Mouse (Mus musculus) hindbrain, embryonic 16.5 days (tissue): Measurements from ENCODE around the gene Chst1. TPM values are rescaled to one million over a fixed set of nuclear protein-coding genes. Genes with fewer than 3 reads are reported as not detected.

Source experiments
- ATAC-seq: fragments of 200-750 bp; cut with Nextera tagmentation; 2 replicates; pipeline ENCODE4 v1.8.0; 2017; ENCODE audit warnings: moderate TSS enrichment, moderate library complexity
- H3K27ac ChIP-seq: fragments of 300-500 bp; sonication (generic); 2 replicates; pipeline ENCODE4 v1.5.1; 2014; ENCODE audit warnings: low read depth, mild to moderate bottlenecking, control low read depth, low read length, moderate library complexity
- H3K27me3 ChIP-seq: fragments of 300-500 bp; sonication (generic); replicated peaks from 2 replicates; pipeline ENCODE4 v1.6.1; 2014; ENCODE audit warnings: low read length; ENCODE audit not compliant: control insufficient read depth, insufficient read depth
- H3K36me3 ChIP-seq: fragments of 300-500 bp; sonication (generic); 2 replicates; pipeline ENCODE4 v1.6.1; 2014; ENCODE audit warnings: mild to moderate bottlenecking, low read length, moderate library complexity, mixed read lengths; ENCODE audit not compliant: control insufficient read depth, insufficient read depth
- H3K4me1 ChIP-seq: fragments of 300-500 bp; sonication (generic); 2 replicates; pipeline ENCODE4 v1.6.1; 2014; ENCODE audit warnings: low read depth, low read length; ENCODE audit not compliant: control insufficient read depth, insufficient read depth
- H3K4me2 ChIP-seq: fragments of 300-500 bp; sonication (generic); 2 replicates; pipeline ENCODE4 v1.6.1; 2014; ENCODE audit warnings: mild to moderate bottlenecking, low read length, control low read depth, moderate library complexity
- H3K4me3 ChIP-seq: fragments of 300-500 bp; sonication (generic); 2 replicates; pipeline ENCODE4 v1.5.1; 2014; ENCODE audit warnings: mild to moderate bottlenecking, low read length, control low read depth, moderate library complexity
- H3K9ac ChIP-seq: fragments of 300-500 bp; sonication (generic); 2 replicates; pipeline ENCODE4 v1.6.1; 2014; ENCODE audit warnings: low read depth, mild to moderate bottlenecking, control low read depth, low read length, moderate library complexity
- H3K9me3 ChIP-seq: fragments of 300-500 bp; sonication (generic); 2 replicates; pipeline ENCODE4 v1.6.1; 2014; ENCODE audit warnings: mild to moderate bottlenecking, low read length, moderate library complexity; ENCODE audit not compliant: control insufficient read depth
- WGBS: fragments of 180-500 bp; shearing (Covaris S2); extraction: QIAGEN DNeasy Blood & Tissue Kit; methylation state at CpG from one replicate; pipeline ENCODE4 v1.1.7; 2014; 5-methylcytosine and 5-hydroxymethylcytosine counted together
- polyA plus RNA-seq: library from polyadenylated mRNA; unstranded; fragments of >200 nt; fragmentation: Nextera tagmentation; extraction: Ambion mirVana; gene quantifications from 2 replicates; pipeline ENCODE4 v1.2.1, GENCODE M21; 2015

Chst1 gene
- polyA plus RNA-seq, 1 experiment from 2014 or later: 31.9 TPM

DNA sequence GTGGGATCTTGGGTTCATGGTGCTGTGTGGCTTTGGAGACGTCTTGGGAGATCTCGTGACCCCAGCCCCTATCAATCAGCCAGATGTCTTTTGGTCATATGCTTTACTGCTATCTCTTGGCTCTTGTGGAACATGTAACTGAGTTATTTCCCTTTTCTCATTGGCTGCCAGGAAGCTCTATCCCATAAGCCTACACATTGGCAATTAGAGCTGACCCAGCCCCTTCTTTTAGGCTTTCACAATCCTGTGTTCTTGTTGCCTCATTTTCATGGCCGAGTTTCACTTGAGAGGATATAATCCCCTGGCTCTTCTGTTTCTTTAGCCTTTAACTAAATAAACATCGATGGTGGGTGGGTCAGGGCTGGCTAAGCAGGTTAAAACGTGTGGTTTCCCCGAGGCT lies 7.6 kb downstream of the Chst1 start:
- H3K4me1 ChIP-seq: peaks cover 21% of the 10 kb centered on the region
- no peak overlapping the region for H3K27ac ChIP-seq
- H3K4me3 ChIP-seq: no peak overlapping the region
- H3K36me3 ChIP-seq: peaks cover 3% of the 10 kb centered on the region; the same call in 1 of the 2 replicates
- no peaks in the 10 kb centered on the region for H3K9me3 ChIP-seq
- no peak overlapping the region for H3K9ac ChIP-seq
- 78% methylated on average over 6 of the region's 6 CpGs for WGBS
- ATAC-seq: no peak
- H3K27me3 ChIP-seq: no peaks in the 10 kb centered on the region
- H3K4me2 ChIP-seq: no peak overlapping the region

DNA sequence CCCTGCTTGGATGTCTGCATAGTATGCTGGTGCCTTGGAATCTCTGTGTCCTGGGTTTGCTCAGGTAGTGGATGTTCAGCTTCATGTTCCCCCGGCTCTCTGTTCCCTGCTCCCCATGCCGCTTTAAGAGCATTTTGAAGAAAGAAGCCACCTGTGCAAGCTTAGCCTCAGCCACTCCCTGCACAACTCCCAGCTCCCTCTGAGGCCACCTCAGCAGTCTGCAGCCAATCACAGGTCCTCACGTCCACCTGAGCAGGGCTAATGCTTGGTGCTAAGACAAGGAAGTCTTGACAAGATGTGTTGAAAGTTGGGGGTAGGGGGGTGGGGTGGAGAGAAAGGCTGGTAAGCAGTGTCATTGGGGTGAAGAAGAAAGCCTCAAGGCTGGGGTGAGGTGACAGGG lies 8.1 kb downstream of the Chst1 start:
- H3K9ac ChIP-seq: no peak overlapping the region
- H3K4me1 ChIP-seq: peaks cover 17% of the 10 kb centered on the region
- no peaks in the 10 kb centered on the region for H3K9me3 ChIP-seq
- peaks cover 5% of the 10 kb centered on the region; the same call in 1 of the 2 replicates for H3K36me3 ChIP-seq
- no peak overlapping the region for H3K4me2 ChIP-seq
- H3K27me3 ChIP-seq: no peaks in the 10 kb centered on the region
- no peak for ATAC-seq
- H3K27ac ChIP-seq: no peak overlapping the region
- 91% methylated on average over 3 of the region's 3 CpGs for WGBS
- no peak overlapping the region for H3K4me3 ChIP-seq

- H3K27ac ChIP-seq: no peak overlapping the region
- peaks cover 7% of the 10 kb centered on the region for H3K36me3 ChIP-seq
- H3K4me3 ChIP-seq: no peak overlapping the region
- H3K4me2 ChIP-seq: no peak overlapping the region
- no peaks in the 10 kb centered on the region for H3K27me3 ChIP-seq
- no peak for ATAC-seq
- no peaks in the 10 kb centered on the region for H3K9me3 ChIP-seq
- no peak overlapping the region for H3K9ac ChIP-seq
- 38% methylated on average over 12 of the region's 12 CpGs for WGBS
- peaks cover 11% of the 10 kb centered on the region for H3K4me1 ChIP-seq
Measured at GRCm38 (mm10) chr2:92608013-92608619, 8.6 kb downstream of the Chst1 start.

DNA sequence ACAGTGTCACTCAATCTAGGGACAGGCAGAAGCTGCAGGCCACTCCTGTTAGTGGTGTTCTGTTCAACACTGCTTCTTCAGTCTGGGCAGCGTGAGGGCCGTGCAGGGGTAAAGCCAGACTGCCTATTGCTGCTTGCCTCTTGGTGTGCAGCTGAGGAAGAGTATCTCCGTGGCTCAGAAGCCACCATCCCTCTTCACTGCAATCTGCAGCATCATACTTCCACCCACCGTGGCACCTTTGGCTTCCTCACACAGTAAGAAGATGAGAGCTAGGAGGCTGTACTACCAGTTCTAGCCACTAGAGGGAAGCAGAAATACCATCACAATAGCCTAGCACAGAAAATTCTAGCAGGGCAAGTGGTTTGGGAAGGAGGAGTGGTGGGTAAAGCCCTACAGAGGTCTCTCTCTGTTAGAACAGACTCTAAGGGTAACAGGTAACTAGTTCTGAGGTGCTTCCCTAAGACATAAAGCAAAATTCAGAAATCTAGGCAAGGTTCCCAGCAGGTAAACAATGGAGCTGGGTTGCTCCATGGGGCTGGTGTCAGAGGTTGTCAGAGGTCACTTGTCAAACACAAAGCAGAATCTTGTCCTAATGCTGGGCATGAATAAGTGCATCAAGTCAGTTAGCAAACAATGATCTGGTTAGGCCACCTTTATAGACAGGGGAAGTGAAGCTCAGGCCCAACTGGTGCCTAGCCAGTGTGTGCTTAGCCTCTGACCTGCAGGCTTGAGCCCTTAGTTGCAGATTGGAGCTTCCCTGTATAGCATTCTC lies 9.5 kb downstream of the Chst1 start:
- Histone ChIP-seq H3K9ac (no peak overlapping the region), H3K27me3 (no peaks in the 10 kb centered on the region), H3K27ac (no peak overlapping the region), H3K36me3 (peaks cover 16% of the 10 kb centered on the region), H3K9me3 (no peaks in the 10 kb centered on the region), H3K4me3 (no peak overlapping the region), H3K4me1 (peaks cover 4% of the 10 kb centered on the region), H3K4me2 (no peak overlapping the region)
- WGBS: 50% methylated on average over 4 of the region's 4 CpGs
- peak; percentile 60 for ATAC-seq

- peak; percentile 38; the same call in 1 of the 2 replicates for ATAC-seq
- Histone ChIP-seq H3K27ac (no peak overlapping the region), H3K4me2 (no peak overlapping the region), H3K4me3 (no peak overlapping the region), H3K36me3 (peaks cover 19% of the 10 kb centered on the region), H3K4me1 (no peaks in the 10 kb centered on the region; the same call in 1 of the 2 replicates), H3K9ac (no peak overlapping the region), H3K27me3 (no peaks in the 10 kb centered on the region), H3K9me3 (no peaks in the 10 kb centered on the region)
- 85% methylated on average over 3 of the region's 3 CpGs for WGBS
Measured at GRCm38 (mm10) chr2:92609704-92610379, 10.3 kb downstream of the Chst1 start.

- Histone ChIP-seq H3K4me3 (no peak overlapping the region), H3K4me1 (no peaks in the 10 kb centered on the region), H3K27me3 (no peaks in the 10 kb centered on the region), H3K27ac (no peak overlapping the region), H3K9ac (no peak overlapping the region), H3K9me3 (no peaks in the 10 kb centered on the region), H3K36me3 (peaks cover 19% of the 10 kb centered on the region), H3K4me2 (no peak overlapping the region)
- no peak for ATAC-seq
- 95% methylated on average over 15 of the region's 15 CpGs for WGBS
Measured at GRCm38 (mm10) chr2:92613645-92614044, 14.1 kb downstream of the Chst1 start.

GRCm38 (mm10) chr2:92614106-92614505 lies 14.6 kb downstream of the Chst1 start:
- no peak overlapping the region for H3K9ac ChIP-seq
- no peaks in the 10 kb centered on the region for H3K27me3 ChIP-seq
- H3K9me3 ChIP-seq: no peaks in the 10 kb centered on the region
- H3K4me1 ChIP-seq: no peaks in the 10 kb centered on the region
- H3K36me3 ChIP-seq: peaks cover 19% of the 10 kb centered on the region
- no peak overlapping the region for H3K27ac ChIP-seq
- no peak for ATAC-seq
- WGBS: 93% methylated on average over 14 of the region's 14 CpGs
- H3K4me3 ChIP-seq: no peak overlapping the region
- H3K4me2 ChIP-seq: no peak overlapping the region

DNA sequence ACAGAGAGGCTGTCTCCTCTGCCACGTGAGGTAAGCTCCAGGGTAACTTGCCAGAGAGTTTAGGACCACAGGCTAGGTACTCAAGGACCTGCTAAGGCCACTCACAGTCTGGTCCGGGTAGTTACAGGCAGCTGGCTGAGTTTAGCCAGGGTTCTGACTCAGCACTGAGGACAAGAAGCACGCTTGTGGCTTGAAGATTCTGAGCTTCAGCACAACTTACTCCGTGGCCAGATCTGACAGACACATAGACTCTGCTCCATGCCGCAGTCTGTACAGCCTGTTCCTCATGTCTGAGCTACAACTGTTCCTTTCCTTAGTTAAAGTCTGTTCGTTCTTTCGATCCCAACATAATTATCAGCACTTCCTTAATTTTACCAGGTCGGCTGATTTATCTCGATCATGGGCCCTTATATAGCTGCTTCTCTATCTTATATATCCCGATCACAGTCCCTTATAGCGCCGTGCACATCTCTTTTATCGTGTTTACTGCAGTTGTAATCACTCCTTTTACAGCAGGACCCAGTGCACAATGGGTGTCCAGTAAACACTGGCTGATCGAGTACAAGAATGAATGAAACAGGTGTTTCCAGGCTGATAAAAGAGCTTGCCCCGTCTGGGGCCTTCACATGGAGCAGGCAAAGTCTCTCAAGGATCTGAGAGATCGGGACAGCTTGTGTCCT lies 17.7 kb downstream of the Chst1 start:
- Histone ChIP-seq H3K4me3 (no peak overlapping the region), H3K27ac (no peak overlapping the region), H3K4me1 (no peaks in the 10 kb centered on the region), H3K27me3 (no peaks in the 10 kb centered on the region), H3K9ac (no peak overlapping the region), H3K4me2 (no peak overlapping the region), H3K36me3 (peaks cover 16% of the 10 kb centered on the region), H3K9me3 (no peaks in the 10 kb centered on the region)
- ATAC-seq: no peak
- 80% methylated on average over 16 of the region's 16 CpGs for WGBS

- no peak overlapping the region for H3K4me3 ChIP-seq
- no peak overlapping the region for H3K4me2 ChIP-seq
- no peak for ATAC-seq
- no peaks in the 10 kb centered on the region for H3K27me3 ChIP-seq
- peaks cover 13% of the 10 kb centered on the region for H3K36me3 ChIP-seq
- no peak overlapping the region for H3K27ac ChIP-seq
- H3K4me1 ChIP-seq: no peaks in the 10 kb centered on the region
- H3K9me3 ChIP-seq: no peaks in the 10 kb centered on the region
- 88% methylated on average over 6 of the region's 6 CpGs for WGBS
- H3K9ac ChIP-seq: no peak overlapping the region; the same call in 1 of the 2 replicates
Measured at GRCm38 (mm10) chr2:92618016-92618415, 18.5 kb downstream of the Chst1 start.
